Mouse (Mus musculus) testis, adult 2 months (tissue): ENCODE results near the gene Fam234b. TPM values are rescaled to one million over a fixed set of nuclear protein-coding genes. Genes with fewer than 3 reads are reported as not detected.

Experiments
- H3K27ac ChIP-seq: fragments of 200-500 bp; 2 replicates; pipeline ENCODE4 v1.5.1; 2012; ENCODE audit warnings: low read depth, low read length; ENCODE audit not compliant: control insufficient read depth, insufficient read depth
- H3K27me3 ChIP-seq: fragments of 200-500 bp; 2 replicates; pipeline ENCODE4 v1.6.1; 2012; ENCODE audit warnings: mild to moderate bottlenecking, low read length, moderate library complexity; ENCODE audit not compliant: control insufficient read depth, insufficient read depth
- H3K36me3 ChIP-seq: fragments of 200-500 bp; 2 replicates; pipeline ENCODE4 v1.6.1; 2012; ENCODE audit warnings: mild to moderate bottlenecking, low read length; ENCODE audit not compliant: control insufficient read depth, insufficient read depth
- H3K4me1 ChIP-seq: fragments of 200-500 bp; 2 replicates; pipeline ENCODE4 v1.6.1; 2012; ENCODE audit warnings: low read length; ENCODE audit not compliant: control insufficient read depth, insufficient read depth
- H3K4me3 ChIP-seq: fragments of 200-500 bp; 2 replicates; pipeline ENCODE4 v1.5.1; 2012; ENCODE audit warnings: low read depth, mild to moderate bottlenecking, low read length, moderate library complexity, mixed read lengths; ENCODE audit not compliant: control insufficient read depth
- CTCF ChIP-seq: fragments of 200-500 bp; IDR thresholded peaks from 2 replicates; pipeline ENCODE4 v1.5.1; 2012; ENCODE audit warnings: low read depth, mild to moderate bottlenecking, inconsistent platforms, low read length, moderate library complexity; ENCODE audit not compliant: control insufficient read depth, insufficient read depth, insufficient replicate concordance
- POLR2A ChIP-seq: fragments of 200-500 bp; IDR thresholded peaks from 2 replicates; pipeline ENCODE4 v1.6.1; 2012; ENCODE audit warnings: low read depth, mild to moderate bottlenecking, inconsistent platforms, low read length, moderate library complexity; ENCODE audit not compliant: control insufficient read depth
- polyA plus RNA-seq: library from polyadenylated mRNA; depleted of rRNA; stranded (reverse); fragments of >200 nt; gene quantifications from 2 replicates; pipeline ENCODE4 v1.2.3, GENCODE M21; 2012

The Fam234b gene
- polyA plus RNA-seq, 1 experiment: 20.9 TPM

DNA sequence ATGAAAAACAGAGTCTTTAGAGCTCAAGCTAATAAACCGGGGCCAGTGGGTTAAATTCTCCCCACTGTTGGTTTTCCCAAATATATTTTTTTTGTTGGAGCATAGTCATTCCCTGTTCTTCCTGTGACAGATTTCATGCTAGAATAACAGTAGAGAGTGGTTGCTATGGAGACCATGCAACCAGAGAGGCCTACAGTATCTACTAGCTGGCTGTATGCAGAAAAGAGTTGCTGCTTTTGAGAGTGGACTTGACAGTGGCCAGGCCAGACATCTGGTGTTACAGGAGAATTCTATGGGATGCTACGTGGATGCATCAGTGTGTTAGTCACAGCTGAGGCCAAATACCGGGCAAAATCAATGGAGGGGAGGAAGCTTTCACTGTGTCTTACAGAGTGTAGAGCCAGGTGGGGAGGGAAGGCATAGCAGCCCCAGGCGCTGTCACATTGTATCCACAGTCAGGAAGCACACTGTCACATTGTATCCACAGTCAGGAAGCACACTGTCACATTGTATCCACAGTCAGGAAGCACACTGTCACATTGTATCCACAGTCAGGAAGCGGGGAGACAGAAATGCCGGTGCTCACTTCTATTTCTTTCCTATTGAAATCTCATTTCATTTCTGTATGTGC, 26.1 kb downstream of the Fam234b start:
- Histone ChIP-seq H3K4me1 (no peaks in the 10 kb centered on the region), H3K27ac (no peak overlapping the region), H3K27me3 (no peaks in the 10 kb centered on the region), H3K36me3 (no peaks in the 10 kb centered on the region; the same call in 1 of the 2 replicates), H3K4me3 (no peak overlapping the region)
- TF ChIP-seq POLR2A: no peak
- no peak for TF ChIP-seq CTCF

DNA sequence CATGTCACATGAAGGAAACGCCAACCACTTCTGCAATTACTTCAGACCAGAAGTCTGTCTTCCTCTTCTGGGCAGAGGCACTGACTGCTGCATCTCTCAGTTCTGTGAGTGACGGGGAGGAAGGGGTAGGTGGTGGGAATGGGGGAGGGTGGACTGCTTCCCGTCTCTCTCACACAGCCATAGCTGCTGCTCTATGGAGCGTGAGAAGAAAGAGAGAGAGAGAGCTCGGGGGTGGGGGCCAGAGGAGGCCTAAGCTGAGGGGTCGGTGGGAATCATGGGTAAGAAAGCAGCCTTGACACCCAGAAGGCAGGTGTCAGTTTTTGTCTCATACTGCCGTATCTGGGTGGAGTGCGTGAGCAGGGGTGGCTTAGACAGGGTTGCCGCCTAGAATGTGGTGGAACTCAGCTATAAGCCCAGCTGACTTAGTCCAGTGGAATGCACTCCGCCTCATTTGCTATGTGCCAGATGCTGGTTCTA, 30.7 kb downstream of the Fam234b start:
- no peak for TF ChIP-seq POLR2A
- no peak for TF ChIP-seq CTCF
- H3K4me1 ChIP-seq: no peaks in the 10 kb centered on the region
- H3K27ac ChIP-seq: no peak overlapping the region
- H3K36me3 ChIP-seq: no peaks in the 10 kb centered on the region; the same call in 1 of the 2 replicates
- H3K4me3 ChIP-seq: no peak overlapping the region
- H3K27me3 ChIP-seq: no peaks in the 10 kb centered on the region

- Histone ChIP-seq H3K4me1 (no peaks in the 10 kb centered on the region), H3K27ac (no peak overlapping the region), H3K4me3 (no peak overlapping the region), H3K27me3 (no peaks in the 10 kb centered on the region), H3K36me3 (no peaks in the 10 kb centered on the region; the same call in 1 of the 2 replicates)
- TF ChIP-seq POLR2A: no peak
- TF ChIP-seq CTCF: no peak
These were observed 32.8 kb downstream of the Fam234b start for GRCm38 (mm10) chr6:135230586-135230985.

DNA sequence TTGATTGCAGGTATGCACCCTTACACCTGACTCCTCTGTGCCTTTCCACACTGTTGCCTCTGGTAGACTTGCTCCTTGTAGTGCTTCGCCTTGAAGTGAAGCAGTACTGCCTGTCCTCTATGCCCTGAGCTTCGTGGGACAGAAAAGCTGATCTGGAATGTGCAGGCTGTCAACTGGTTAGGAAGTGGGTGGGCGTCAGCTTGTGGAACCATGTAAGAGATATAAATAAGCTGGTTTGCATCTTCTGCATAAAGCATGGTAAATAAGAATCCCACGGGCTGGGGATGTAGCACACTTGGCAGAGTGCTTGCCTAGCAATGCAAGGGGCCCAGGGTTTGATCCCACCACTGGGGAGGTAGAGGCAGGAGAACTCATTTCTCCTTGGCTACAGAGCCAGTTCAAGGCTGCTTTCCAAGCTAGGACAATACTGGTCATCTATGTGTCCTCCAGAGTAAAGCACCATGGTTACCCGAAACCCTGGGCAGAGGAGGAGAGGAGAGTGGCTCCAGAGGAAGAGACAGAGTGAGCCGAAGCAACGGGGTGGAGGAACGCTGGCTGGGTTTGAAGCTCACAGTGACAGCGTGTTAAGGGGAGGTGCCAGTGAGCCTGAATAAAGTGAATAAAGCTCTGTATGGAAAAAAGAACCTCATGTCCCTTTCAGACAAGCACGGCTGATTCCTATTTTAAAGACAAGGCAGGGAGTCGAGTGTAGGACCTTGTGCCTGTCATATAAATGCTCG, 34.8 kb downstream of the Fam234b start:
- Histone ChIP-seq H3K4me3 (no peak overlapping the region), H3K27me3 (no peaks in the 10 kb centered on the region), H3K36me3 (no peaks in the 10 kb centered on the region), H3K4me1 (no peaks in the 10 kb centered on the region), H3K27ac (no peak overlapping the region)
- TF ChIP-seq CTCF: no peak
- no peak for TF ChIP-seq POLR2A

DNA sequence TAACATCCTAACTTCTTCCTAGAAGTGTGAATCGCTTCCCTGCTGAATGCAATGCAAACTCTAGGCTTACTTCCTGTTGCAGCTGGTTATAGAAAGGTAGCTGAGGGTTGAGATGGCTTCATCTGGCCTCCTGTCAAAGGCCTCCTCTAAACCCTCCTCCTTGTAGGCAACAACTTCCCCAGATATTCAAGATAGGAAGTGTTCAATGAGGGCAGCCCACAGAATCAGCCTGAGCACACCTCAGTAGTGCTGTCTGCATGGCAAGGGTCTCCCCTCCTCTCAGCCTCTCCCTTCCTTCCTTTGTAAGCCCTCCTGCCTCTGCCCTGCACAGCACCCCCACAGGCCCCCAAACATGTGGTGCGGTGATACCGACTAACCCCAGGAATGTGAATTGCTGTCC, 38.0 kb downstream of the Fam234b start:
- H3K27me3 ChIP-seq: no peaks in the 10 kb centered on the region
- H3K4me1 ChIP-seq: no peaks in the 10 kb centered on the region
- TF ChIP-seq CTCF: no peak
- no peak for TF ChIP-seq POLR2A
- H3K4me3 ChIP-seq: no peak overlapping the region
- no peak overlapping the region for H3K27ac ChIP-seq
- no peaks in the 10 kb centered on the region for H3K36me3 ChIP-seq

- TF ChIP-seq CTCF (no peak), POLR2A (no peak)
- Histone ChIP-seq H3K27ac (no peak overlapping the region), H3K36me3 (no peaks in the 10 kb centered on the region), H3K4me3 (no peak overlapping the region), H3K4me1 (no peaks in the 10 kb centered on the region), H3K27me3 (no peaks in the 10 kb centered on the region)
These were observed 38.8 kb downstream of the Fam234b start for GRCm38 (mm10) chr6:135236576-135236975.

DNA sequence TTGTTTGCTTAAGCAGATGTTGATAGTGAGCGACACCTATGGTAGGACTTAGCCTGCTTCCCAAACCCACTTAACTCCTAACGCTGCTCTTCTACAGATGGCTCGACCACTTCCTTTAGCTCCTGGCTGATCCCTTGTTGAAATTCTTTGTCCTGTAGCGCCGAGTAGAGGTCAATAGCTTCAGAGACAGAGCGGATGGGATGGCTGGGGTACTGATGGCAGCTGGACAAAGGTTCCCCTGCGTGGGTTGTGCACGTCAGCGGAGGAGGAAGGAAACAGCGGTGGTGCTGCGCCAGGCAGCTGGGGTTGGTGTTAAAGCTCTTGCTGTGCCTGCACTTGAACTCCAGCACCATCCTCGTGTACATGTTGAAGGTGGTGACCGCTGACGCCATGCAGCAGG, 39.5 kb downstream of the Fam234b start:
- Histone ChIP-seq H3K4me3 (no peak overlapping the region), H3K27ac (no peak overlapping the region), H3K27me3 (no peaks in the 10 kb centered on the region), H3K4me1 (no peaks in the 10 kb centered on the region), H3K36me3 (no peaks in the 10 kb centered on the region)
- TF ChIP-seq CTCF: no peak
- TF ChIP-seq POLR2A: no peak
